Mouse (Mus musculus) embryonic stem cell, embryonic (primary cell): ENCODE data around the gene Ube2q1.

Experiments
- CTCF ChIA-PET, 4 experiments: fragments of 300-600 bp in 2 of 4; fragments of 350-600 bp in 2 of 4; sonication (Branson Sonifier 250); formaldehyde crosslinking; loops; one replicate each; lab custom pipeline; 2022; ENCODE audit warnings: inconsistent platforms in 2 of 4; lab: Charles Lee
- POLR2A ChIA-PET, 4 experiments: fragments of 300-600 bp in 2 of 4; fragments of 350-600 bp in 2 of 4; sonication (Branson Sonifier 250); formaldehyde crosslinking; loops; one replicate each; lab custom pipeline; 2022; ENCODE audit warnings: antibody characterized with exemption in 4 of 4, inconsistent platforms in 1 of 4; lab: Charles Lee

The Ube2q1 gene

GRCm38 (mm10) chr3:89774236-89774960 is 982 bp downstream of the Ube2q1 start:
- POLR2A ChIA-PET, result interaction anchor here in 3 of 4 experiments (0.7 to 8.5 kb wide), 20 partner anchors 9 to 324 kb away, joined by 3 to 48 read pairs (median 4); partner anchors contain the start of gene Kcnn3 (in 1 of the 3)
- CTCF ChIA-PET, result interaction anchor here in 2 of 4 experiments (0.6 to 2.9 kb wide), 4 partner anchors 13 to 263 kb away, joined by 4 to 55 read pairs (median 9); partner anchors contain the start of gene Kcnn3 (in 1 of the 2)

GRCm38 (mm10) chr3:89776001-89776400 is 2.6 kb downstream of the Ube2q1 start:
- CTCF ChIA-PET, result interaction anchor here in 3 of 4 experiments (0.6 to 1.6 kb wide), 4 partner anchors 9 to 85 kb away, joined by 4 to 7 read pairs (median 6); no protein-coding TSS in a partner anchor
- POLR2A ChIA-PET, result interaction anchor here in 3 of 4 experiments (0.8 to 8.5 kb wide), 16 partner anchors 9 to 301 kb away, joined by 3 to 48 read pairs (median 4); no protein-coding TSS in a partner anchor

- ChIA-PET CTCF (interaction anchor here in 1 of 4 experiments (1.1 kb wide), 1 partner anchor 35 kb away, joined by 3 read pairs; no protein-coding TSS in a partner anchor), POLR2A (interaction anchor here in 3 of 4 experiments (0.5 to 8.5 kb wide), 4 partner anchors 9 to 277 kb away, joined by 3 to 48 read pairs (median 4); no protein-coding TSS in a partner anchor)
Observed at GRCm38 (mm10) chr3:89780102-89780501, 6.7 kb downstream of the Ube2q1 start.

- CTCF ChIA-PET, result interaction anchor here in 3 of 4 experiments (0.6 kb wide), 3 partner anchors 9 to 373 kb away, joined by 3 read pairs; no protein-coding TSS in a partner anchor
- POLR2A ChIA-PET, result interaction anchor here in 3 of 4 experiments (1.1 to 1.5 kb wide), 3 partner anchors 25 to 42 kb away, joined by 3 read pairs; no protein-coding TSS in a partner anchor
Observed at GRCm38 (mm10) chr3:89781640-89782039, 8.2 kb downstream of the Ube2q1 start.

GRCm38 (mm10) chr3:89784991-89785753 is 11.8 kb downstream of the Ube2q1 start:
- POLR2A ChIA-PET, result interaction anchor here (0.5 to 4.5 kb wide), 49 partner anchors 9 to 1346 kb away, joined by 3 to 41 read pairs (median 4); partner anchors contain the start of genes Ube2q1 (in 2 of the 4), Atp8b2 (in 1 of the 4), Kcnn3 (in 1 of the 4) and She (in 1 of the 4)
- CTCF ChIA-PET, result interaction anchor here (0.5 to 2.3 kb wide), 48 partner anchors 8 to 439 kb away, joined by 3 to 15 read pairs (median 4); partner anchors contain the start of gene Ube2q1 (in 2 of the 4)

GRCm38 (mm10) chr3:89786275-89786674 is 12.9 kb downstream of the Ube2q1 start:
- ChIA-PET CTCF (interaction anchor here (0.5 to 2.3 kb wide), 13 partner anchors 14 to 767 kb away, joined by 3 to 15 read pairs (median 5); no protein-coding TSS in a partner anchor), POLR2A (interaction anchor here in 3 of 4 experiments (0.6 to 4.5 kb wide), 18 partner anchors 10 to 446 kb away, joined by 3 to 41 read pairs (median 4); partner anchors contain the start of genes Kcnn3 (in 1 of the 3), She (in 1 of the 3) and Ube2q1 (in 1 of the 3))

GRCm38 (mm10) chr3:89788680-89789352 is 15.4 kb downstream of the Ube2q1 start:
- CTCF ChIA-PET, result interaction anchor here (0.6 to 1.6 kb wide), 24 partner anchors 10 to 1394 kb away, joined by 3 to 9 read pairs (median 4); partner anchors contain the start of gene Chrnb2 (in 1 of the 4)
- POLR2A ChIA-PET, result interaction anchor here (0.6 to 3.9 kb wide), 47 partner anchors 10 to 325 kb away, joined by 3 to 48 read pairs (median 4); partner anchors contain the start of genes Ube2q1 (in 3 of the 4), Hax1 (in 1 of the 4) and Il6ra (in 1 of the 4)

GRCm38 (mm10) chr3:89794616-89795015 is 21.2 kb downstream of the Ube2q1 start:
- ChIA-PET POLR2A (interaction anchor here in 2 of 4 experiments (0.7 to 2.1 kb wide), 4 partner anchors 10 to 13 kb away, joined by 3 to 7 read pairs (median 4); no protein-coding TSS in a partner anchor), CTCF (interaction anchor here in 3 of 4 experiments (0.5 to 2.1 kb wide), 9 partner anchors 9 to 594 kb away, joined by 3 to 12 read pairs (median 4); no protein-coding TSS in a partner anchor)

- ChIA-PET CTCF (interaction anchor here (0.6 to 2.1 kb wide), 8 partner anchors 10 to 1432 kb away, joined by 3 to 9 read pairs (median 4); no protein-coding TSS in a partner anchor), POLR2A (interaction anchor here in 3 of 4 experiments (0.6 to 1.4 kb wide), 7 partner anchors 10 to 117 kb away, joined by 3 to 4 read pairs (median 3); partner anchors contain the start of genes Il6ra (in 1 of the 3) and She (in 1 of the 3))
Observed at GRCm38 (mm10) chr3:89795746-89796145, 22.3 kb downstream of the Ube2q1 start.

- POLR2A ChIA-PET, result interaction anchor here in 2 of 4 experiments (0.9 to 1.4 kb wide), 6 partner anchors 9 to 55 kb away, joined by 3 to 4 read pairs (median 3); partner anchors contain the start of gene She (in 1 of the 2)
- CTCF ChIA-PET, result interaction anchor here in 3 of 4 experiments (0.6 to 2.1 kb wide), 6 partner anchors 9 to 1432 kb away, joined by 3 to 9 read pairs (median 5); no protein-coding TSS in a partner anchor
Observed at GRCm38 (mm10) chr3:89796358-89796757, 22.9 kb downstream of the Ube2q1 start.

GRCm38 (mm10) chr3:89798518-89798917 is 25.1 kb downstream of the Ube2q1 start:
- POLR2A ChIA-PET, result interaction anchor here in 3 of 4 experiments (0.6 to 6.3 kb wide), 22 partner anchors 9 to 307 kb away, joined by 3 to 48 read pairs (median 5); partner anchors contain the start of gene She (in 1 of the 3)
- CTCF ChIA-PET, result interaction anchor here (0.6 to 1.2 kb wide), 4 partner anchors 10 to 1254 kb away, joined by 3 to 6 read pairs (median 4); no protein-coding TSS in a partner anchor

GRCm38 (mm10) chr3:89799476-89799875 is 26.1 kb downstream of the Ube2q1 start:
- CTCF ChIA-PET, result interaction anchor here in 3 of 4 experiments (0.7 to 2.0 kb wide), 6 partner anchors 11 to 165 kb away, joined by 3 to 6 read pairs (median 4); partner anchors contain the start of gene She (in 1 of the 3)
- POLR2A ChIA-PET, result interaction anchor here (0.5 to 6.3 kb wide), 60 partner anchors 8 to 714 kb away, joined by 3 to 48 read pairs (median 4); partner anchors contain the start of genes Hax1 (in 2 of the 4), She (in 2 of the 4) and Ube2q1 (in 1 of the 4)

- POLR2A ChIA-PET, result interaction anchor here (0.6 to 6.3 kb wide), 61 partner anchors 8 to 713 kb away, joined by 3 to 48 read pairs (median 4); partner anchors contain the start of genes Hax1 (in 2 of the 4), She (in 2 of the 4) and Ube2q1 (in 1 of the 4)
- CTCF ChIA-PET, result interaction anchor here in 3 of 4 experiments (0.6 to 2.0 kb wide), 6 partner anchors 11 to 330 kb away, joined by 3 to 6 read pairs (median 4); partner anchors contain the start of gene She (in 1 of the 3)
Observed at GRCm38 (mm10) chr3:89800078-89800477, 26.7 kb downstream of the Ube2q1 start.

- POLR2A ChIA-PET, result interaction anchor here in 3 of 4 experiments (0.6 to 6.3 kb wide), 51 partner anchors 8 to 712 kb away, joined by 3 to 48 read pairs (median 4); partner anchors contain the start of genes Hax1 (in 1 of the 3) and Ube2q1 (in 1 of the 3)
Observed at GRCm38 (mm10) chr3:89800774-89801506, 27.5 kb downstream of the Ube2q1 start.

GRCm38 (mm10) chr3:89801507-89801847 is 28.1 kb downstream of the Ube2q1 start:
- ChIA-PET POLR2A (interaction anchor here (0.5 to 6.3 kb wide), 36 partner anchors 9 to 653 kb away, joined by 3 to 48 read pairs (median 4); partner anchors contain the start of gene Il6ra (in 1 of the 4)), CTCF (interaction anchor here in 3 of 4 experiments (0.6 to 3.0 kb wide), 7 partner anchors 16 to 347 kb away, joined by 3 to 7 read pairs (median 4); partner anchors contain the start of gene Pmvk (in 1 of the 3))

More at GRCm38 (mm10) chr3:89800774-89801506, 27.5 kb downstream of the Ube2q1 start:
- CTCF ChIA-PET, result interaction anchor here in 1 of 4 experiments (0.9 to 3.0 kb wide), 6 partner anchors 16 to 346 kb away, joined by 3 to 7 read pairs (median 5); partner anchors contain the start of genes Pmvk and She
